ENCODE assay signal across 9 mouse cellular contexts in the genomic region with DNA sequence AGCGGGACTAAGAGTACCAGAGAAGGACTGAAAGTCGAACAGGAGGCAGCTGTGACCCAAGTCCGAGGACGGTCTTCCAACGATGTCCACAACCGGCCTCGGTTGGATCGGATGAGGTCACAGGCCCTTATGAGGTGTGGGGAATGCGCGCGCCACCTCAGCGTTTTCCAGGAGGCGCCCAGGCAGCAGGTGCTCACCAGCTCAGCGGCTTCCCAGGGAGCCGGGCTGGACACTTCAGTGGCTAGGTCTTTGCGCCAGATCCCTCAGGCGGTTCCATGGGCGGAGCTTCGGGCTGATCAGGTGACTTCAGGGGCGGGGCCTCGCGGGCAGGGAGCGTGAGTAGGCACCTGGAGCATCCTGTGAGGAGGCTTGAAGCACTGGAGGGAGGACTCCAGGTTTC. TPM values are rescaled to one million over a fixed set of nuclear protein-coding genes. Genes with fewer than 3 reads are reported as not detected.
DNase-seq lines count a peak whose midpoint lies in the region; ATAC-seq and TF ChIP-seq lines count a peak whose summit lies in the region.
"Had no signal": no experiment of that assay in that cellular context is flagged by ENCODE, and none has a peak within 500 bp of the region (broad histone marks: within the 10 kb centered on the region; RNA-seq: fewer than 3 reads in every experiment).

A gene (plus strand): TSS at position 160 of the 400 bp plus-strand sequence.

- TF ChIP-seq CTCF in midbrain, postnatal 0 days (IDR thresholded peaks at IDR 0.05) = no peak

- no peak within 1 kb of the TSS for H3K9ac ChIP-seq in forebrain, embryonic 12.5 days
- H3K9ac ChIP-seq in limb, embryonic 11.5 days (ENCODE audit: low read length) = no peak within 1 kb of the TSS
- H3K9ac ChIP-seq in midbrain, postnatal 0 days (replicated peaks; ENCODE audit: low read length, poor library complexity, severe bottlenecking) = no peak within 1 kb of the TSS

- peak; percentile 20 for DNase-seq in retina, postnatal 1 day
- no peak for DNase-seq in retina, embryonic 14.5 days (ENCODE audit: low spot score)
- DNase-seq in limb, embryonic 11.5 days (ENCODE audit: low spot score) = peak; percentile 38
- DNase-seq in midbrain, postnatal 0 days (ENCODE audit: low spot score) = no peak
- DNase-seq in left cerebral cortex, adult 8-10 months (ENCODE audit: low spot score in 2 of 2) = no peak
- no peak for DNase-seq in cerebellum, adult 11-12 months

- peak within 1 kb of the TSS; percentile 35 for H3K4me2 ChIP-seq in forebrain, embryonic 12.5 days
- peak within 1 kb of the TSS; percentile 32; the same call in 1 of the 2 replicates for H3K4me2 ChIP-seq in limb, embryonic 11.5 days (ENCODE audit: low read depth, severe bottlenecking)
- peak within 1 kb of the TSS; percentile 30; the same call in 1 of the 2 replicates for H3K4me2 ChIP-seq in midbrain, postnatal 0 days (ENCODE audit: low read depth, low read length, poor library complexity, severe bottlenecking)

- no peaks in the 10 kb centered on the region for H3K9me3 ChIP-seq in forebrain, embryonic 12.5 days
- no peaks in the 10 kb centered on the region for H3K9me3 ChIP-seq in limb, embryonic 11.5 days (ENCODE audit: control insufficient read depth, low read length)
- no peaks in the 10 kb centered on the region for H3K9me3 ChIP-seq in midbrain, postnatal 0 days (ENCODE audit: low read length)

- peak within 1 kb of the TSS; percentile 11; the same call in 1 of the 2 replicates for H3K4me3 ChIP-seq in forebrain, embryonic 12.5 days (replicated peaks)
- H3K4me3 ChIP-seq in limb, embryonic 11.5 days (ENCODE audit: low read depth, low read length) = no peak within 1 kb of the TSS
- H3K4me3 ChIP-seq in midbrain, postnatal 0 days (ENCODE audit: low read depth, low read length) = peak within 1 kb of the TSS; percentile 16; the same call in 1 of the 2 replicates

- H3K4me1 ChIP-seq in forebrain, embryonic 12.5 days = no peaks in the 10 kb centered on the region
- H3K4me1 ChIP-seq in limb, embryonic 11.5 days (ENCODE audit: control insufficient read depth, insufficient read depth, low read length) = no peaks in the 10 kb centered on the region
- H3K4me1 ChIP-seq in midbrain, postnatal 0 days (ENCODE audit: insufficient read depth, low read length) = no peaks in the 10 kb centered on the region

- H3K27ac ChIP-seq in forebrain, embryonic 12.5 days = no peak within 1 kb of the TSS
- H3K27ac ChIP-seq in limb, embryonic 11.5 days (replicated peaks; ENCODE audit: low read depth, low read length) = no peak within 1 kb of the TSS
- no peak within 1 kb of the TSS for H3K27ac ChIP-seq in midbrain, postnatal 0 days (ENCODE audit: low read depth, low read length)

- WGBS in forebrain, embryonic 12.5 days = 21% methylated on average over 23 of the region's 23 CpGs
- 22% methylated on average over 23 of the region's 23 CpGs for WGBS in limb, embryonic 11.5 days
- WGBS in midbrain, postnatal 0 days = 34% methylated on average over 23 of the region's 23 CpGs

- no peak for ATAC-seq in forebrain, embryonic 12.5 days (ENCODE audit: low FRiP score)
- peak; percentile 62; the same call in 1 of the 2 replicates for ATAC-seq in limb, embryonic 11.5 days (ENCODE audit: insufficient number of reproducible peaks, low FRiP score, low TSS enrichment, low read depth)
- ATAC-seq in midbrain, postnatal 0 days (ENCODE audit: low FRiP score) = no peak
- no peak for ATAC-seq in activated CD4-positive, CD25-positive, alpha-beta regulatory T cell, adult 4 months

- H3K36me3 ChIP-seq in forebrain, embryonic 12.5 days (replicated peaks) = no peaks in the 10 kb centered on the region
- no peaks in the 10 kb centered on the region for H3K36me3 ChIP-seq in limb, embryonic 11.5 days (ENCODE audit: control insufficient read depth, insufficient read depth, low read length)
- no peaks in the 10 kb centered on the region for H3K36me3 ChIP-seq in midbrain, postnatal 0 days (ENCODE audit: insufficient read depth, low read length)

- H3K27me3 ChIP-seq in forebrain, embryonic 12.5 days = no peaks in the 10 kb centered on the region
- H3K27me3 ChIP-seq in limb, embryonic 11.5 days (ENCODE audit: control insufficient read depth, insufficient read depth, low read length) = no peaks in the 10 kb centered on the region
- no peaks in the 10 kb centered on the region for H3K27me3 ChIP-seq in midbrain, postnatal 0 days (ENCODE audit: insufficient read depth, low read length)

RNA-seq across cellular contexts. Expression of the gene that starts here (rescaled TPM):
- polyA plus RNA-seq in forebrain, embryonic 12.5 days (2016; fragmentation: Nextera tagmentation; extraction: Ambion mirVana) = not detected in 2 replicates
- polyA plus RNA-seq in limb, embryonic 11.5 days (2014; fragmentation: Nextera tagmentation; extraction: Ambion mirVana) = not detected in 2 replicates
- under 0.01 TPM in 2 replicates for total RNA-seq in midbrain, postnatal 0 days (2014; rRNA removed)
- 0.01 and 0.33 TPM in 2 replicates for polyA plus RNA-seq in midbrain, postnatal 0 days (2015; fragmentation: Nextera tagmentation; extraction: Ambion mirVana)
- under 1 TPM; 0.54 to 0.61 (median 0.56) TPM for total RNA-seq in left cerebral cortex, adult 8-10 months (2022)
- polyA plus RNA-seq in activated CD4-positive, CD25-positive, alpha-beta regulatory T cell, adult 4 months (2017; shearing (Covaris generic)) = under 1 TPM in 1 of 2 experiments, not detected in 1; 0.06 TPM
- polyA plus RNA-seq: large intestine, adult 2 months had no signal

Comparison
In these comparisons a context has a peak if more than half of its experiments do, and no peak if none do; other contexts are left out.
1. Peak in DNase-seq, ATAC-seq and H3K4me2 ChIP-seq in limb, embryonic 11.5 days; RNA of the gene not detected or under 1 TPM.